Mouse (Mus musculus) liver, embryonic 15.5 days (tissue): ENCODE measurements around the gene Btnl10. TPM values are rescaled to one million over a fixed set of nuclear protein-coding genes. Genes with fewer than 3 reads are reported as not detected.

Source experiments
- microRNA-seq: library from miRNA; unstranded; fragments of <30 nt; microRNA quantifications from one replicate; pipeline ENCODE4, GENCODE M21; 2016
- polyA plus RNA-seq: library from polyadenylated mRNA; unstranded; fragments of >200 nt; fragmentation: Nextera tagmentation; extraction: Ambion mirVana; gene quantifications from 2 replicates; pipeline ENCODE4 v1.2.1, GENCODE M21; 2015

Gene Btnl10
- polyA plus RNA-seq, 1 experiment from 2014 or later, result 14.3 TPM

Small RNAs within 50 kb of the gene (microRNA-seq; reads per million reads assigned to microRNA genes)
- gene Gm44313, result not detected

Other genes with a start within 250 kb of the Btnl10 start
- gene Olfr320, start 236.8 kb upstream of the Btnl10 start, polyA plus RNA-seq, result not detected in 2 replicates
- gene Olfr319, start 218.7 kb upstream of the Btnl10 start, polyA plus RNA-seq, result not detected in 2 replicates
- not detected in 2 replicates for gene Olfr318, start 193.9 kb upstream of the Btnl10 start, polyA plus RNA-seq
- not detected in 2 replicates for gene Olfr317, start 178.7 kb upstream of the Btnl10 start, polyA plus RNA-seq
- gene Olfr316, start 165.2 kb upstream of the Btnl10 start, polyA plus RNA-seq, result not detected in 2 replicates
- not detected in 2 replicates for gene Olfr315, start 144.7 kb upstream of the Btnl10 start, polyA plus RNA-seq
- not detected in 2 replicates for gene Olfr314, start 135.0 kb upstream of the Btnl10 start, polyA plus RNA-seq
- gene Fam183b, start 115.9 kb upstream of the Btnl10 start, polyA plus RNA-seq, result not detected in 2 replicates
- not detected in 2 replicates for gene Olfr313, start 102.9 kb upstream of the Btnl10 start, polyA plus RNA-seq
- gene Olfr312, start 88.7 kb upstream of the Btnl10 start, polyA plus RNA-seq, result not detected in 2 replicates
- gene Olfr311, start 78.7 kb upstream of the Btnl10 start, polyA plus RNA-seq, result not detected in 2 replicates
- gene Gm12258, start 70.8 kb upstream of the Btnl10 start, polyA plus RNA-seq, result 1.7 and 2.6 TPM in 2 replicates
- 2.3 and 2.5 TPM in 2 replicates for gene 2810021J22Rik, start 50.7 kb upstream of the Btnl10 start, polyA plus RNA-seq
- gene Zfp39, start 13.7 kb upstream of the Btnl10 start, polyA plus RNA-seq, result 4.8 and 5.2 TPM in 2 replicates
- gene Rnf187, start 21.0 kb downstream of the Btnl10 start, polyA plus RNA-seq, result 111 and 117 TPM in 2 replicates
- gene Hist3h2ba, start 31.0 kb downstream of the Btnl10 start, polyA plus RNA-seq, result 9.2 and 9.6 TPM in 2 replicates
- gene Hist3h2a, start 36.8 kb downstream of the Btnl10 start, polyA plus RNA-seq, result 16.1 and 16.4 TPM in 2 replicates
- 0.06 and 0.14 TPM in 2 replicates for gene Trim17, start 36.8 kb downstream of the Btnl10 start, polyA plus RNA-seq
- gene Trim11, start 60.2 kb downstream of the Btnl10 start, polyA plus RNA-seq, result 8.6 and 9.1 TPM in 2 replicates
- 0.28 and 0.30 TPM in 2 replicates for gene Obscn, start 218.5 kb downstream of the Btnl10 start, polyA plus RNA-seq
- 12.1 and 14.5 TPM in 2 replicates for gene Iba57, start 245.8 kb downstream of the Btnl10 start, polyA plus RNA-seq